Mouse (Mus musculus) adrenal gland, postnatal 10 days (tissue): ENCODE data around the gene Reln. TPM values are rescaled to one million over a fixed set of nuclear protein-coding genes. Genes with fewer than 3 reads are reported as not detected.

Source experiments
- DNase-seq: peaks from one replicate; pipeline ENCODE4 v3.0.0; 2021; ENCODE audit warnings: mixed read lengths
- total RNA-seq, 2 experiments: library from RNA; stranded (reverse); gene quantifications; 2 replicates each; pipeline ENCODE4 v1.2.3; 2021

Reln gene
- total RNA-seq, 2 experiments from 2014 or later: 14.5 to 18.0 TPM

DNA sequence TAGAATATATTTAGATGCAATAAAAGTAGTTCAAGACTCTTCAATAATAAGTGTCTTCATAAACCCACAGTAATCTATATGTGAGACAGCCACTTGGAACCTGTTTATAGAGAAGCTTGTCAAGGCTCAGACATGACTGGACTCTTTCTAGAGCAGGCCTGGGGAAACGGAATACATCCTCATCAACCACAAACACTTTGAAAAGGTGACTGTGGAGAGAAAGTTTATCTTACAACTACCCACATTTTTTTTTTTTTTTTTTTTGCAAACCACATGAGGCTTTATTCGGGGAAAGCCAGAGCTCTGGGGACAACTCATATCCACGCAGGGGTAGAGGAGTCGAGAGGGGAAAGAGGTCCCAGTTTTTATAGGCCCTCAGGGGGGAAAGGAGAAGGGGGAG, 36.6 kb downstream of the Reln start:
- DNase-seq: no peak

DNA sequence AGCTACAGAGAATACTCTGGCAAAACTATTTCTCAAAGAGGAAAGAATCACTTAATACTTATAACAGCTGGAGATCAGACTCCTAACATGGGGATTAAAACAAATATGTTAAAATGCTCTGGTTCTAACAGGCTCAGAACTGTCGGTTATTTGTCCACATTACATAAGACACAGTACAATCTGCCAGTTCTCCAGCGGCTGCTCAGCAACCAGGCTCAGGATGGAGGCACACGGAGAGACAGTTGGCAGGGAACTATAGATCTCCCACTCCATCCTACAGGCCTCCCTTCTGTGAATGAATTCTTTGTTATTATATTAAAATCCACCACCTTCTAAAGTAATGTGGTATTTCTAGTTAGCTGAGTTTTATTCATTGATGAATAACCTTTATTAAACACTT, 37.4 kb downstream of the Reln start:
- DNase-seq: no peak

DNA sequence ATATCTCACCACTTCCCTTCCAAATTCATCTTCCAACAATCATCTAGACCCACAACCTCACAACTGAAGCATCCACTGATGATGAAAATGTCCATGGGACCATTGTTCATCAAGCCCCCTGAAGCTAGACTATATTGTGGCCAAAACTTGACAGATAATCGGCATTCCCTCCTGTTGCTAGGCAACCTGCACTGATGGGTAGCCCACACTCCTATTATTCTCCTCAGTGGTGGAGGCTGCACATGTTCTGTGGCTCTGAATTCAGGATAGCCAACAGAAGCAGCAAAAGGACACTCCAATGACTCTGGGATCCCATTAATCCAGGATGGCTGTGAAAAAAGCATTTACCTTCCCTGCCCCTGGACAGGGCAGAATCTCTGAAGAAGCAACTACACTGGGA, 40.8 kb downstream of the Reln start:
- DNase-seq: no peak

DNA sequence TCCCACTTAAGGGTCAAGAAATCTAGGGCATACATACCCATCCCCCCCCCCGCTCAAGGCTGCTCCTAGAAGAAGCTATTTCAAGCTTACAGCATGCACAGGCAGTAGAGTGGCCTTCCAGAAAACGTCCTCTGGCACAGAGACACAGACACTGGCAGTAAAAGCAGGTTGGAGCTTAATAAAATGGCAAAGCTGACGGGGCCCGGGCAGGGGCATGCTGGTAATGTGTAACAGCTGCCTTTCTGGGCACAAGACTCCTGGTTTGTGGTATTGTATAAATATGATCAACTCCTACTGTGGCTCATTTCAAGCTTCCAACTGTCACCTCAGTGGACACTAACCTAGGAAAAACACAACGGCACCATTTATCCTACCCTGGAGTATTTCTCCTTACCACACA, 42.2 kb downstream of the Reln start:
- no peak for DNase-seq

- DNase-seq: no peak
These were observed 43.7 kb downstream of the Reln start for GRCm38 (mm10) chr5:22300788-22301187.

DNA sequence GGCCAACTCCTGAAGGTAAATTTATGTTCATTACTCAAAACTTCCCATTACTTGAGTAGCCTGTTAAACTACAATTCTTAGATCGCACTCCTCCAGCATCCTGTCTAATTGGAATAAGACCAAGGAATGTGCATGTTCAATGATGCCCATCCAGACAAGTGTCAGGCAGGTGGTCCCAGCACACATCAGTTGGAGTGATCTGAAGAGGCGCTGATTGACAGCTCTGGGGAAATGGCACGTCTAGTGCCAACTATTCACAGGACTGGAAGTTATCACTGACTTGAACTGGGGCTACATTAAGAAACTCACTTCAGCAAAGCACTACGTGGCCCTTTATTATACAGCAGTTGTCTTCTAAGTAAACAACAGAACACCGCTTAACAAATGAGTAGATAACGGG, 44.5 kb downstream of the Reln start:
- DNase-seq: no peak

GRCm38 (mm10) chr5:22295161-22295560, 49.3 kb downstream of the Reln start:
- DNase-seq: no peak

GRCm38 (mm10) chr5:22291409-22291808, 53.1 kb downstream of the Reln start:
- no peak for DNase-seq

GRCm38 (mm10) chr5:22285396-22285795, 59.1 kb downstream of the Reln start:
- no peak for DNase-seq

DNA sequence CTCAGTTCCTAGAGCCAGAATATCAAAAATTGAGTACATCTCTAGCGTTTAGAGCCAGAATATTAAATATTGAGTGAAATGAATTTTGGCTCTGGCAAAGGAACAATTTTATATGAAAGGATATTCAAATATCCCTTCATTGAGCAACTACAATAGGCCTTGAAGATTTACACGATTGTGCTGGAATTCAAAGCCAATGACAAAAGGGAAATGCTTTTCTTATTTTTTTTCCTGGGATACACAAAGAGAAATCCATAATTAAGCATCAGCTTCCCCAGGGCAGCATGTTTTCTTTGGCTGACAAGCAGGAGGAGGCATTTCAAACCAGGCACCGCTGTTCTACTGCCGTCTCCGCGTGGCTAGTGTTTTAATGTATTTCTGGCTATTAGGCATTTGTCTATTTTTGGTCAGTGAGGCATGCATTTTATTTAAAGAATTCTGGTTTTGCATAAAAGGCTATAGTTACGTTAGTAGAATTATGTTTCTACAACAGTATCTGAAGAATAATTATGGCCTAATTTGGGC, 62.3 kb downstream of the Reln start:
- DNase-seq: no peak

DNA sequence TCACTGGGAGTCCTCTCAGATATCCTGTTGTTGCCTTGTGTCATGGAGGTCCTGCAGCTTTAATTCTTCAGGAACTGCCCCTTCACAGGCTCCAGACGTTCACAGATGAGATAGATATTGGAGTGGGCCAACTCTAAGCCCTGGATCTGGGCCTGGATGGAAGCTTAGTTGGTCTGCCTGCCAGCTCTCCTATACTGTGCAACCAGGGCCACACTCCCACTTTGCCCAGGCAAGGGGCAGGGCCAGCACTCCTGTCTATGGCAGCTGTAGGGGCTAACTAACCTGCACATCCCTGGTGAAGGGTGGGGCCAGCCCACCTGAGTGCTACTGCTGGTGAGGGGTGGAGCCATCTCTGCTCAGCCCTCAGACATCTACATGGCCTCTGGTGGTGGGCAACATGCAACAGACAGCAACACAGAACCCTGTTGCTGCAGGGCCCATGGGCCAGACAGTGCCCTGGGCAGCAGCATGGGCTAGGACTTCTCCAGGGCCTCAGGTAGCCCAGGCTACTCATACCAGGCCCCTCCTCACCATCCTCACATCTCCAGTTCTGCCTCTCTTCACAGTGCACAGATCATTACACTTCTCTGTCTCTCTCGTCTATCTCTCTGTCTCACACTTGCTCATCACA, 63.9 kb downstream of the Reln start:
- DNase-seq: no peak

DNA sequence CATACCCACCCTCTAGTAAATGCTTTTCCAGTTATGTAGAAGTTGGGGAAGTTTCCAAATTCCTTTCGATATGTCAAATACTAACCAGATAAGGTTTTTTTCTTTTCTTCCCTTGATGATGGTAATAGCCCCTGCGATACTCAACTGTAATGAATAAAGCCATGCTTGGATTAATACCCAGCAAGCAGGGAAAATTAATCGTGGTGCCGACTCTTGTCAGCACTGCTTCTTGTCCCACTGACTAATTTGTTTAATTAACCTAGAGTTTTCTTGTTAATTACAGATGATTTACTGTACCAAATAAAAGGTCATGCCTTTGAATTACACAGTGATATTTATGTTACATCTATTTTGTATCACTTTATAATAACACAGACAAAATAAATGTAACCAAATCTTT, 65.3 kb downstream of the Reln start:
- DNase-seq: no peak

- DNase-seq: no peak
These were observed 70.4 kb downstream of the Reln start for GRCm38 (mm10) chr5:22274134-22274533.

DNA sequence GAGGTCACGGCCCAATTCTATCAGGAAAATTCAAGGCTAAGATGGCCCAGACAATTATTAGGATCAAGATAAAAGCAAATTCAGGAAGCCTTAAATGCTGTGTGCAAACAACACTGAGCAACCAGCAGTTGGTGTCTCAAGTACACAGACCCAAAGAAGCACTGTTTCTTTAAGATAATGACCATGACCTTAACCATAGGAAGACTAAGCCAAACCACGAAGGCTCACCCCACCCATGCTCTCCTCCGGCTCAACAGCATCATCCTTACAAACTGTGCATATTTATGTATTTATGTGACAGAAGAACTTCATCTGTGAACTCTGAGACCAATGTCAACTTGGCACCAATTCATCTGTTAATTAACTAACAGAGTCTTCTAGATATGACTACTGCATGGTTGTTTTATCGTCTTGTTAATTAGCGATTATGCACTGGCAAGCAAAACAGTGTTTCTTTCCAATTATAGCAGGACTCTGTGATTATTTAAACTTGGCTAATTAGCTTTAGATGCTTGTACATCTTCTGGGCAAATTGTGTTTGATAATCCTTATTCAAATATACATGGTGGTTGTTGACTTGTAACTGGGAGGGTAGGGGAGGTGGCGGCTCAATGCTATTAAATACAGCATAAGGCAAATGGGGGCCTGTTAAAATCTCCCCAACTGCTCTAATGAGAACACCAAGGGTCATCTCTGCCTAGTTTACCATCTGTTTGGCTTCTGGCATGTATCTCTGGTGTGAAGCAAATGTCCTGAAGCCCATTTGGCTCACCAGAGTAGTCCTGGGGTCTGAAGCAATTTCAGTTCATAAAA, 77.8 kb downstream of the Reln start:
- no peak for DNase-seq

DNA sequence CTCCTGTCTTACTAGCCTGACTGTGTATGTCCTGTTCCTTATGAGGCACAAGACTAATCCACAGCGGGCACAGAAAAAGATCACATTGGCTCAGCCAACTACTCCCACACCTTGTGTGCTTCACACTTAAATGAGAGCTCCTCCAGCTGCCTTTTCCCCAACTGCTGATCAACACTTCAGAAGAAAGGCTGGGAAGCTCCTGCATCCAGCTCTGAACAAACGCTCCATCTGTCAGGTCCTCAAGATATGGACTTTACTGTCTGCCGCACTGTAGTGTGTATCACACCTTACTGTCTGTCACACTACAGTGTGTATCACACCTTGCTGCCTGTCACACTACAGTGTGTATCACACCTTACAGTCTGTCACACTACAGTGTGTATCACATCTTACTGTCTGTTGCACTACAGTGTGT, 82.1 kb downstream of the Reln start:
- DNase-seq: no peak

DNA sequence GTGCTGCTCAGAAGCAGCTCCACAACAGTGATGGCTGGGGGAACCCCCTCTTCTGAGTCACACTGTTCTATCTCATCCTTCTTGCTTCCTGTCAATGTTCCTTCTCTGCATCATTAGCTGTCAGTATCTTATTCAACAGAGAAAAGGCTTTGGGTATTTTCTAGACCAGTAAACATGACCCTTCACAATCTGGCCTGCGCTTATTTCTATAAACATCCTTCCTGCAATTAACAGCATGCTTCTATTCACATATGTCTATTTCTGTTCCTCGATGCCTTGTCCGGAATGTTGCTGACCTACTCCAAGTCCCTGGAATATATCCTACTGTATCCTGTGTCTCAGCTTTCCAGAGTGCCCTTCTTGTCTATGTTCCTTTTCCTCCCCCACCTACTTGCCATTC, 89.2 kb downstream of the Reln start:
- no peak for DNase-seq

- DNase-seq: no peak
These were observed 90.6 kb downstream of the Reln start for GRCm38 (mm10) chr5:22253910-22254309.

- no peak for DNase-seq
These were observed 91.2 kb downstream of the Reln start for GRCm38 (mm10) chr5:22253318-22253717.

- DNase-seq: no peak
These were observed 96.7 kb downstream of the Reln start for GRCm38 (mm10) chr5:22247850-22248249.

DNA sequence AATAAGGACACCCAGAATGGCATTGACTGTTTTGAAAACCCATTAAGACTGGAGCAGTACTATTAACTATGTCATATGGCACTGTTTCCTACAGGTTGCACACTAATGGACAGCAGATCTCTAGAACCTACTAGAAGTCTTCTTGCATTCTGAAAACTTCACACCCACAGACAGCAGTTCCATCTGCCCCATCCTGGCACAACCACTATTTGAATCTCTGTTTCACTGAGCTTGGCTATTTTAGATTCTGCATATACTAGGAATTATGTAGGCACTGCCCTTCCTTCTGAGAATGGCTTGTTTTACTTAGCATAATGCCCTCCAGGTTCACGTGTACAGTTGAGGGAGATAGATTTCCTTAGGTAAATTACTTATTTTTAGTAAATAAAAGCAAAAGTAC, 99.4 kb downstream of the Reln start:
- no peak for DNase-seq

DNA sequence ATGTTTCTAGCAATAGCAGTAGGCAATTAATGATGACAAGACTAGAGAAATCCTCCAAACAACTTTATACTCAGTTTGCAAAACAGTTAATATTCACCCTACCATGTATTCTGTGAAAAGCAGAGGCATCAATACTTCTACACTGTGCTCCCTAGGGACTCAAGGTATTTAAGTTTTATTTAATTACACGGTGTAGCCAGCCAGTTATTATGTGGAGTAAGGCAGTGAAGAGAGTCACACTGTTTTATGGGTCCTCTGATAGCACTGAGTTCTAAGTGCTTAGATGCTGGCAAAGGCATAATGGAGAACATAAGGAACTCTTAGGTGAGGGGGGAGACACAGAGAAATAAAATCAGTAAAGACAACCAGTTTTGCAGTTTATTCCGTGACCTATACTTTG, 101.0 kb downstream of the Reln start:
- no peak for DNase-seq

GRCm38 (mm10) chr5:22241560-22241959, 102.9 kb downstream of the Reln start:
- no peak for DNase-seq

DNA sequence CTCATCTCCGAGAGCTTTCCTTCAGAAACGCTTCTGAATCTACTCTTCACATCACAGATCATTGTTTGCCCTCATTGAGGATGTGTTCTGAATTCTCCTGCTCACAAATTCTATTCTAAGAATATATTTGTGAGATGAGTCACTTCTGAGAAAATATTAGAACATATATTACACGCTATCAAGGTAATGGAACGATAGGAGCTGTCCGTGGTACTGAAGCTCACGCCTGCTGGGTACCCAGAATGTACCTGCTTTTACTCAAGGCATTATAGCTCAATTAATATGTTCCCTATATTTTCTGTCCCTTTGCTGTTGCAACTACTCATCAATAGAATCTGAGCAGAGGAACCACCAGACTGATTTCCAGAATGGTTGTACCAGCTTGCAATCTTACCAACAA, 107.7 kb downstream of the Reln start:
- peak; percentile 64 for DNase-seq

DNA sequence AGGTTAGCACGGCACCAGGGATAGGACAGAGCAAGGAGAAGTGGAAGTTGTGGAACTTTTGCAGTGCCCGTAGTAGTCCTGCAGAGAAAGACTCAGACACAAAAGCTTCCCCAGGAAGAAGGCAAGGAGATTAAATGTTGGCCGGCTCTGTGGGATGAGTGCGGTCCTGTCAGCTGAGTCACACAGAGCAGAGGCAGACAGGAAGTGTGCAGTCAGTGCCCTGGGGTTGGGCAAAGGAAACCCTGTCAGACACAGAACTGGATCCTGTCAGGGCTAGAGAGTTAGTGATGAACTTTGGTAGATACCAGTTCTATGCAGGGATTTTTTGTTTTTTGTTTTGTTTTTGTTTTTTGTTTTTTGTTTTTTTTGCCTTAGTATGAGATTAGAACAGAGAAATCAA, 120.0 kb downstream of the Reln start:
- no peak for DNase-seq
